Mouse (Mus musculus): Measurements from ENCODE around the gene Rasl10a. TPM values are rescaled to one million over a fixed set of nuclear protein-coding genes. Genes with fewer than 3 reads are reported as not detected.

The Rasl10a gene
- not detected for polyA plus RNA-seq (2015; fragmentation: Illumina TruSeq; extraction: RNeasy Lipid Tissue Mini Kit (QIAGEN cat#74804); ENCODE audit: insufficient read depth, low read depth, low replicate concordance)

DNA sequence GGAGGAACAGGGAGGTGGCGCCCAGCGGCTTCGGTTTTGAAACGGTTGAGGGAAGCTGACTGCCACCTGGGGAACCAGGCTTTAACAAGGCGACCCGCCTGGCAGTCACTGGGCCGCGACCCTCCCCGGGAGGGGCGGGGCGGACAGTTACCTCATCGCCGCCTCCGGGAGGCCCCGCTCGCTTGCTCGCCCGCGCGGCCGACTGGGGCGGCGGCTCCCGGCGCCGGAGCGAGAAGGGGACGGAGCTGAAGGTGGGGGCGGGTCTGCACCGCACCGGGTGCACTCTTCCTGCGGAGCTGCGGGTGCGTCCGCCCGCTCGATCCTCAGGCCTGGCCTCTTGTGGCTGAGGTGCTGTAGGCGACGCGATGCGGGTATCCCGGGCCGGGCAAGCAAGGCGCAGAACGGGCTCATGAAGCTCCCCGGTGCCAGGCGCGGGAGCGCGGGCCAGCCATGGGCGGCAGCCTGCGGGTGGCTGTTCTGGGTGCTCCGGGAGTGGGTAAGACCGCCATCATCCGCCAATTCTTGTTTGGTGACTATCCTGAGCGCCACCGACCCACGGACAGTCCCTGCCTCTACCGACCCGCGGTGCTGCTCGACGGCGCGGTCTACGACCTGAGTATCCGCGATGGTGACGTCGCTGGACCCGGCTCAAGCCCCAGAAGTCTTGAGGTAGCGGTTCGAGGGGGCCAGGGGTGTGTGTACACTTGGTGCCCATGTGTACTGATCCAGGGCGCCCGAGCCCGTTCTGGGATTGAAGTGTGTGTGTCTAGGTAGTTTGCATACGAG is at the start of gene Rasl10a:
Gene Rasl10a (plus strand): TSS at position 273 of the 786 bp plus-strand sequence.

DNA sequence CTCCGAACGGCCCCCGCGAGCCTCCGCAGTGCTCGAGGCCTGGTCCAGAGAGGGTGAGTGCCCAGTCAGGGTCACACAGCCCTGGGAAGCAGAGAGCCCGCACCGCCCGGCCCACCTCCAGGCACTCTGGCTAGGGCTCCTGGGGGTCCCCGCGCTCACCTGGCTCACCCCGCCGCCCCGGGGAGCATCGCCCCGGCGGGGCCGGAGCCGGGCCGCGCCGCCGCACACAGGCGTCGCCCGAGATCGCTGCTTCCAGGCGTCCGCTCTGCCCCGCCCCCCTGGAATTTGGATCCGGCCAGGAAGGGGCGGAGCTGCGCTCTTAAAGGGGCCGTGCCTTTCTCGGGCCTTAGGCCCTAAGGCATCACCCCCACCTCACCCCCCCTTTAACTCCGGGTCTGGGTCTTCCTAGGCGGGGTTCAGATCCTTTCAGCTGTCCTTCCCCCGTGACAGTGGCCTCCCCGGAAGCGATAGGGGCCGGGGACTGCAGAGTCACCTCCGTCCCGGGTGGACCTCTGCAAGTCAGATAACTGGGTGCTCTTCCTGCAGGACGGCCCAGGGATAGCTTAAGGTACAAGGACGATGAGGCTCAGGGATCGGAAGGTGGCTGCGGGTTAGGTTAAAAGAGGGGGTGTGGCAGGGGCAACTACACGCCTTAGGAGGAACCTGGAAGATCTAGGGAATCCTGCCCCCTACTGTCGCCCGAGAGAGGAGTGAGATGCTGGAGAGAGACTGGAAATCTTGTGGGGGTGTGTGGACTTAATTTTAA is 7.3 kb downstream of the Rasl10a start, which contains the start of gene Gas2l1:
Gene Gas2l1 (minus strand): TSS at position 272 of the 766 bp plus-strand sequence.

DNA sequence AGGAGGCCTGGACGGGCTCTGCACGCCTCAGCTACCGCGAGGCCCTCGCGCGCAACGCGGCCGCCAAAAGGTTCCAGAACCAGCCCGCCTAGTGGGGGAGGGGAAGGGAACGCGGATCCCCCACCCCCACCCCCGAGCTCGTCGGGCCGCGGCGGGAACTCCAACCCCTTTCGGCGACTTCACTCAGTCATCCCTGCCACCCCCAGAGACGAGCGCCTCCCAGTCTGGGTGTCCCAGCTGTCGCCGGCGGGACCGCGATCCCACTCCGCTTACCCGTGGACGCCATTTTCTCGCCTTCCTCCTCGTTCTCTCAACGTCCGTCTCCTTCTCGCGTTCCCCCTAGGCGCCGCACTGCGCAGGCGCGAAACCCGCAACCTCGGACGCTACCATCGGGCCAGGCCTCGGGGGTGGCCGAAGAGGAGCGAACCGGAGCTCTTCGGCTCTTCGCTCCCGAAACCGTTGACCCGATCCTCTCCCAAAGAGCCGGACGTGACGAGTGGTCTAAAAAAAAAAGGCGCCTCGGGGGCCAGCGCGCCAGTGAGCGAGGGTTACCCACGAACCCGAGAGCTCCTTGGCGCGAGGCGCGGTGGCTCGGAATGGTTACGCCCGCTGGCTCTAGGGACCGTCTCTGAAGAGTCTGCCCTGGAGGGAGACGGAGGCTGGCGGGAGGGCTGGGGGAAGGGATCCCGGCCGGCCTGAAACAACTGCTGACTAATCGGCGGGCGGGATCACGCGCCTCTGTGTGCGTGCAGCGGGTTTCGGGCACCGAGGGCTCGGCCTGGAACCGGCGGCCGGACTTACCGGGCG is 41.0 kb downstream of the Rasl10a start, which contains the start of the genes Rhbdd3 and Ewsr1:
Gene Rhbdd3 (plus strand): TSS at position 191 of the 807 bp plus-strand sequence.
Gene Ewsr1 (minus strand): TSS at position 531 of the 807 bp plus-strand sequence.

Other genes with a start within 250 kb of the Rasl10a start
- 14.9 TPM for gene Nf2, start 208.6 kb upstream of the Rasl10a start, polyA plus RNA-seq (2015; fragmentation: Illumina TruSeq; extraction: RNeasy Lipid Tissue Mini Kit (QIAGEN cat#74804); ENCODE audit: insufficient read depth, low read depth, low replicate concordance)
- gene Nipsnap1, start 184.2 kb upstream of the Rasl10a start, polyA plus RNA-seq (2015; fragmentation: Illumina TruSeq; extraction: RNeasy Lipid Tissue Mini Kit (QIAGEN cat#74804); ENCODE audit: insufficient read depth, low read depth, low replicate concordance), result 4.2 TPM
- 5.7 TPM for gene Thoc5, start 162.8 kb upstream of the Rasl10a start, polyA plus RNA-seq (2015; fragmentation: Illumina TruSeq; extraction: RNeasy Lipid Tissue Mini Kit (QIAGEN cat#74804); ENCODE audit: insufficient read depth, low read depth, low replicate concordance)
- gene Nefh, start 110.1 kb upstream of the Rasl10a start, polyA plus RNA-seq (2015; fragmentation: Illumina TruSeq; extraction: RNeasy Lipid Tissue Mini Kit (QIAGEN cat#74804); ENCODE audit: insufficient read depth, low read depth, low replicate concordance), result not detected
- 17.8 TPM for gene Ap1b1, start 71.3 kb upstream of the Rasl10a start, polyA plus RNA-seq (2015; fragmentation: Illumina TruSeq; extraction: RNeasy Lipid Tissue Mini Kit (QIAGEN cat#74804); ENCODE audit: insufficient read depth, low read depth, low replicate concordance)
- 11.4 TPM for gene Gas2l1, start 7.2 kb downstream of the Rasl10a start, polyA plus RNA-seq (2015; fragmentation: Illumina TruSeq; extraction: RNeasy Lipid Tissue Mini Kit (QIAGEN cat#74804); ENCODE audit: insufficient read depth, low read depth, low replicate concordance)
- gene Rhbdd3, start 40.8 kb downstream of the Rasl10a start, polyA plus RNA-seq (2015; fragmentation: Illumina TruSeq; extraction: RNeasy Lipid Tissue Mini Kit (QIAGEN cat#74804); ENCODE audit: insufficient read depth, low read depth, low replicate concordance), result 7.2 TPM
- 92.0 TPM for gene Ewsr1, start 41.1 kb downstream of the Rasl10a start, polyA plus RNA-seq (2015; fragmentation: Illumina TruSeq; extraction: RNeasy Lipid Tissue Mini Kit (QIAGEN cat#74804); ENCODE audit: insufficient read depth, low read depth, low replicate concordance)
- 3.7 TPM for gene Emid1, start 94.1 kb downstream of the Rasl10a start, polyA plus RNA-seq (2015; fragmentation: Illumina TruSeq; extraction: RNeasy Lipid Tissue Mini Kit (QIAGEN cat#74804); ENCODE audit: insufficient read depth, low read depth, low replicate concordance)
- 6.4 TPM for gene Kremen1, start 203.4 kb downstream of the Rasl10a start, polyA plus RNA-seq (2015; fragmentation: Illumina TruSeq; extraction: RNeasy Lipid Tissue Mini Kit (QIAGEN cat#74804); ENCODE audit: insufficient read depth, low read depth, low replicate concordance)